Mouse (Mus musculus) adrenal gland, postnatal 36 days (tissue): ENCODE data around the gene Capn2. TPM values are rescaled to one million over a fixed set of nuclear protein-coding genes. Genes with fewer than 3 reads are reported as not detected.

Experiments used
- total RNA-seq, 2 experiments: library from RNA; stranded (reverse); gene quantifications; 2 replicates each; pipeline ENCODE4 v1.2.3; 2021

Capn2 gene
- total RNA-seq, 2 experiments from 2014 or later = 67.0 to 88.1 TPM

Other genes starting within 250 kb of the Capn2 start
- 10 to 100 TPM; 85.6 to 95.6 TPM for gene Degs1, start 234.8 kb downstream of the Capn2 start, total RNA-seq
- 10 to 100 TPM; 34.5 to 44.1 TPM for gene Fbxo28, start 176.0 kb downstream of the Capn2 start, total RNA-seq
- gene Trp53bp2, start 108.4 kb downstream of the Capn2 start, total RNA-seq = 10 to 100 TPM; 19.9 to 20.2 TPM
- gene Capn8, start 47.4 kb upstream of the Capn2 start, total RNA-seq = under 1 TPM in 1 of 2 experiments, not detected in 1; 0.13 TPM
- not detected for gene Ccdc185, start 231.6 kb upstream of the Capn2 start, total RNA-seq
- gene Susd4, start 246.3 kb upstream of the Capn2 start, total RNA-seq = 1 to 10 TPM; 2.2 to 4.1 TPM